Mouse (Mus musculus) kidney, adult 2 months (tissue): ENCODE results near the gene Phactr3.

Source experiments
- CTCF ChIP-seq: fragments of 200-500 bp; conservative IDR thresholded peaks from 2 replicates; pipeline ENCODE4 v1.5.1; 2011; ENCODE audit warnings: low read depth, mild to moderate bottlenecking, control low read depth, low read length, moderate library complexity, mixed read lengths; ENCODE audit not compliant: insufficient read depth, insufficient read length
- POLR2A ChIP-seq: fragments of 200-500 bp; IDR thresholded peaks from one replicate; pipeline ENCODE4 v1.6.1; 2011; ENCODE audit warnings: low read depth, low read length, control low read depth

DNA sequence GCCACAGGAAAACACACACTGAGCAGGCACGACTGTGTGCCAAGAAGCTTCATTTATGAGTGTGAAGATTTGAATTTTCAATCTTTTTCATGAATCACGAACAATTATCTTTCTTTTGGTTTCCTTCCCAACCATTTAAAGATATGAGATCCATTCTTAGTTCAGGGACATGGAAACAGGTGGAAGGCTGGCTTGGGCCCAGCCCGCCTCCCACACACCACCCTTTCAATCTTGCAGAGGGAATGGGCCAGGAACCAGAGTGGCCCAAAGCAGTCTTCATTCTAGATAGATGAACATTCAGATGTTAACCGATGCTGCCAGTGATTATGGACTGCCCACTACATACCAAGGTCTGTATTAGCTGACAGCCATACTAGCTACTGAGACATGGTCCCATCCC lies 144.3 kb downstream of the Phactr3 start:
- TF ChIP-seq CTCF (no peak), POLR2A (no peak)
